Mouse (Mus musculus) spleen, postnatal 10 days (tissue): Measurements from ENCODE around the gene Prm3.

Source experiments
- DNase-seq, 2 experiments: peaks; one replicate each; pipeline ENCODE4 v3.0.0; 2021 to 2022; ENCODE audit warnings: low spot score in 2 of 2

Gene Prm3

GRCm38 (mm10) chr16:10796034-10796433 is 5.3 kb upstream of the Prm3 start, which contains the start of gene Prm2:
Gene Prm2 (minus strand): TSS chr16:10796134.
- DNase-seq, result no peak

GRCm38 (mm10) chr16:10788866-10789265 is 1.8 kb downstream of the Prm3 start:
- no peak for DNase-seq

GRCm38 (mm10) chr16:10788271-10788670 is 2.4 kb downstream of the Prm3 start, which contains the start of gene Tnp2:
Gene Tnp2 (minus strand): TSS chr16:10788660.
- DNase-seq, result no peak

GRCm38 (mm10) chr16:10787548-10788058 is 3.1 kb downstream of the Prm3 start:
- no peak for DNase-seq

- no peak for DNase-seq
Observed at GRCm38 (mm10) chr16:10786782-10787547, 3.7 kb downstream of the Prm3 start.

- DNase-seq, result peak; percentile 54 to 83
Observed at GRCm38 (mm10) chr16:10786288-10786687, 4.4 kb downstream of the Prm3 start.

- peak; percentile 78 to 88 for DNase-seq
Observed at GRCm38 (mm10) chr16:10785371-10786231, 5.1 kb downstream of the Prm3 start, which contains the start of gene Socs1. Gene Socs1 (minus strand): TSS chr16:10785536.

GRCm38 (mm10) chr16:10784793-10785370 is 5.8 kb downstream of the Prm3 start:
- peak; percentile 89 to 91 for DNase-seq

- DNase-seq, result peak in 1 of 2 experiments; percentile 51
Observed at GRCm38 (mm10) chr16:10783883-10784792, 6.6 kb downstream of the Prm3 start.

- no peak for DNase-seq
Observed at GRCm38 (mm10) chr16:10783451-10783850, 7.3 kb downstream of the Prm3 start.

GRCm38 (mm10) chr16:10783152-10783434 is 7.6 kb downstream of the Prm3 start:
- no peak for DNase-seq

GRCm38 (mm10) chr16:10782377-10783151 is 8.2 kb downstream of the Prm3 start:
- no peak for DNase-seq

GRCm38 (mm10) chr16:10781862-10782371 is 8.8 kb downstream of the Prm3 start:
- no peak for DNase-seq

- DNase-seq, result no peak
Observed at GRCm38 (mm10) chr16:10780631-10781120, 10.0 kb downstream of the Prm3 start.

- no peak for DNase-seq
Observed at GRCm38 (mm10) chr16:10777579-10778160, 13.0 kb downstream of the Prm3 start.

- no peak for DNase-seq
Observed at GRCm38 (mm10) chr16:10776322-10776721, 14.4 kb downstream of the Prm3 start.

GRCm38 (mm10) chr16:10774726-10775125 is 16.0 kb downstream of the Prm3 start:
- no peak for DNase-seq

- no peak for DNase-seq
Observed at GRCm38 (mm10) chr16:10773543-10773942, 17.2 kb downstream of the Prm3 start.

GRCm38 (mm10) chr16:10771769-10772510 is 18.8 kb downstream of the Prm3 start:
- peak in 1 of 2 experiments; percentile 50 for DNase-seq
